Mouse (Mus musculus): Measurements from ENCODE around the gene Mum1. TPM values are rescaled to one million over a fixed set of nuclear protein-coding genes. Genes with fewer than 3 reads are reported as not detected.
A peak's percentile ranks its signal among the peaks of the same experiment; 100 is the strongest.

Mum1 gene
- total RNA-seq (2021): 10 to 100 TPM; 39.4 to 41.5 TPM
- long read RNA-seq, experiment 1, transcript Mum1-201 (14 exons, 2,640 nt): major isoform, 31 of 60 reads
- long read RNA-seq, experiment 1, partial matches to known transcripts: 11 of 60 reads
- long read RNA-seq, experiment 1, other reads (novel, unspliced or antisense): 17 of 60 reads
- long read RNA-seq, experiment 2, transcript Mum1-201 (14 exons, 2,640 nt): major isoform, 25 of 55 reads
- long read RNA-seq, experiment 2, partial matches to known transcripts: 16 of 55 reads
- long read RNA-seq, experiment 2, other reads (novel, unspliced or antisense): 11 of 55 reads

DNA sequence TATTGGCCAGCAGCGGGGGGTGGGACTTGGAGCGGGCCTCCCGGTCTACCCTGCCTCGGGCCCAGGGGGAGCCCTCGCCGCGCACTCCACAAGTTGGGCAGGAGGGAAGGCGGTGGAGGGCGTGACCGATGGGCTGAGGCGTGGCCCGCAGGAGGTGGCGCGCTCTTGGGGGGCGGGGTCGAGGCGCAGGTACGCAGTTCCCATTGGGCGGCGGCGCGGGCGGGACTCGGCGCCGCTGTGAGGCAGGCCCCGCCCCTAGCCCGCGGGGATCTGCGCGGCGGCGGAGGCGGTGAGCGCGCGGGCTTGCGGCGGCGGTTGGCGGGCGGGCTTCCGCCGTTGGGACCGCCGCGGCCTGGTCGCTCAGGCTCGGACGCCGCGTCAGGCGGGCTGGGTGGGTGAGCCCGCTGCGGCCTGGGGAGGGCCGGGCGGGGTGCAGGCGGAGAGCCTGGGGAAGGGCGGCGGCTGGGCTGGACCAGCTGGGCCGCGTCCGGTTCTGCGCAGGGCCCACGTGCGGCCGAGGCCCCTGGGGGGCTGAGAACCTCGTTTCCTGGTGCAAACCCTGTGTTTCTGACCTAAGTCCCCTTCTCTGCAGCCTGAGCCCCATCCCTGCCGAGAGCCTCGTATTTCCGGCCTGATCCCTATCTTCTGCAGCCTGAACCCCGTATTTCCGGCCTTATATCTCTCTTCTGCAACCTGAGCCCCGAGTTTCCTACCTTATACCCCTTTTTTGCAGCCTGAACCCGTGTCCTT lies at the start of gene Mum1:
TSS of gene Mum1 (plus strand) at position 19 of the 750 bp plus-strand sequence.
- intact Hi-C loops (cut with DNase I): no loop called here
- DNase-seq (ENCODE audit: low spot score in 2 of 2): peak; percentile 98

DNA sequence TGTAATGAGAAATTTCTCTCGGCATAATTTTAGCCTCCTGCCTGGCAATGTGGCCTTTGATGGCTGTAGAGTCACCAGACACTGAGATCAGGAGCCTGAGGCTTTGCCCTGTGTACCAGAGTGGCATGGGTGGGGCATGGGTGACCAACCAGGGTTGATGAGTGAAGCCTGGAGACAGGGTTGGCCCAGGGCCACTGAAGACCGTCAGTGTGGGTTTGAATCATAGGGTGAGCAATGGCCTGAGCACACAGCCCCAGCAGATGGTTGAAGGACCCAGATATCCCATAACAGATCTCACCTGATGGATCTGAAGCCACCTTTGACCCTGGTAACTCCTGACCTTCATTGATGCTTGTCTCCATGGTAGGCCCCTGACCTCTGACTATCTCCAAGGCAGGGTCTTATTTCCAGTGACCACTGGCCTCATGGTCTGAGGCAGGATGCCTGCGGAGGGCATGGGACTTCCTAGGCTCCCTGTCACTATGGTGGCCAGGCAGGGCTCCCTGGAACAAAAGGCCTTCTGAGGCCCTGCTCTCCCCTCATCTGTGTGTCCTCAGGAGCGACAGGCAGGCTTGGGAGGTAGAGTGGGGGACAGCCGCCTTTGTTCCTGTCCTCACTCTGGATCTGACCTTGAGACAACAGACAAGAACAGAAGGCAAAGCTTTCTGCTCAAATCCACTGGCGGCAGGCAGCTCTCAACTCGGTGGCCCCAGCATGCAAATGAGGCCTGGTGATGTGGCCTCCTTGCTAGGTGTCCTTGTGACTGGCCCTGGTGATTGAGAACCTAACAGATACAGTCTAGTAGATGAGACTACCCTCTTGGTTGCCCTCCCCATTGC lies 48.6 kb upstream of the Mum1 start:
- intact Hi-C loops (cut with DNase I): loop anchor here (5.0 kb wide), 1 partner anchor 195 kb away; no protein-coding TSS in a partner anchor
- DNase-seq (ENCODE audit: low spot score in 2 of 2): no peak

DNA sequence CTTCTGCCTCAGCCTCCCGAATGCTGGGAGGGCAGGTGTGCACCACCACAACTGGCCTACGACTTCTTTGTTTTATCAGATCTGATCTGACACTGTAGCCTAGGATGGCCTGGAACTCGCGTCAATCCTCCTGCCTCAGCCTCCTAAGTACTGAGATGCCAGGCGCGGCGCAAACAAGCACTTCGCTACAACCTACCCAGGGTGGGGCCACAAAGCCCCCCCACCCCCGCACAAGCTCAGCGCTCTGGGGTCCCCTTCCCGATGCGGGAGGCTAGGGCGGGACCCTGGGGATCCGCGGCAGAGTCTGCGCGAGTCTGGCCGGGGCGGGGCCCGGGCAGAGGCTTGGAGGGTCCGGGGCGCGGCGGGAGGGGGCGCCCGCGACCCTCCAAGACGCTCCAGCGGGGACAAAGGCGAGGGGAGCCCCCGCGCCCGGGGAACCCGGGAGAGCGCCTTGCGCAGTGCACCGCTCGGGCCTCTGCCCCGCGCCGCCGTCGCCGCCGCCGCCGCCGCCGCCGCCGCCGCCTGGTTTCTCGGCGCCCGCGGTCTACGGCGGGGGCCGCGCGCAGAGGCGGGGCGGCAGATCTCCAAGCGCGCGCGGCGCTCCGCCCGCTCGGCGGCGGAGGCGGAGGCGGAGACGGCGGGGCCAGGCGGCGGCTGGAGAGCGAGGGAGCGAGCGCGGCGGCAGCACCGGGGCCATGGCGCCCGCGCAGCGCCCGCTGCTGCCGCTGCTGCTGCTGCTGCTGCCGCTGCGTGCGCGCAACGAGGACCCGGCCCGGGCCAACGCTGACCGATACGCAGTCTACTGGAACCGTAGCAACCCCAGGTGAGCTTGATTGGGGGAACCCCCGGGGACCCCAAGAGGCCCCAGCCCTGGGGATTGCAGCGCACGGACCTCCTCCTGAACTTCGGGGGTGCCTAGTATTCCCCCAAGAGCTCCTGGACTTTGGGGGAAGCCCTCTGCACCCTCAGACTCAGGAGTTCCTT lies 46.9 kb upstream of the Mum1 start, which contains the start of gene Efna2:
TSS of gene Efna2 (plus strand) at position 415 of the 984 bp plus-strand sequence.
- intact Hi-C loops (cut with DNase I): loop anchor here (5.0 kb wide), 1 partner anchor 193 kb away; no protein-coding TSS in a partner anchor
- DNase-seq (ENCODE audit: low spot score in 2 of 2): peak in 1 of 2 experiments; percentile 57

DNA sequence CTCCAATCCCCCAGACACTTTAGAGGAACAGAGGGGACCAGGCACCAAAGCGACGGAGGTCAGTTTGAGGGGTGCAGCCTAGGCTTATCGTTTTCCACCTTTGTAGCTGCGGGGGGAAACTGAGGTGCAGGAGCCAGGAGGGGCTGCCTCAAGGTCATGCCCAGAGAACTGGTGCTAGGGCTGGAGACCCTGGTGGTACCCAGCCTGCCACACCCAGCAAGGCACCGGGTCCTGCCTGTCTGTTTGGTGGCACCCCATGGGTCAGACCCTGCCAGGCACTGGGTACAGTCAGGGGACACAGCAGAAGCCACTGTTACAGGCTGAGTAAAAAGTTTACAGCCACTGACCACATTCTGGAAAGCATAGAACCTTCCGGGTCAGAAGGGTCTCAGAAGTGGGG lies 45.9 kb upstream of the Mum1 start:
- DNase-seq (ENCODE audit: low spot score in 2 of 2): no peak
- intact Hi-C loops (cut with DNase I): no loop called here

DNA sequence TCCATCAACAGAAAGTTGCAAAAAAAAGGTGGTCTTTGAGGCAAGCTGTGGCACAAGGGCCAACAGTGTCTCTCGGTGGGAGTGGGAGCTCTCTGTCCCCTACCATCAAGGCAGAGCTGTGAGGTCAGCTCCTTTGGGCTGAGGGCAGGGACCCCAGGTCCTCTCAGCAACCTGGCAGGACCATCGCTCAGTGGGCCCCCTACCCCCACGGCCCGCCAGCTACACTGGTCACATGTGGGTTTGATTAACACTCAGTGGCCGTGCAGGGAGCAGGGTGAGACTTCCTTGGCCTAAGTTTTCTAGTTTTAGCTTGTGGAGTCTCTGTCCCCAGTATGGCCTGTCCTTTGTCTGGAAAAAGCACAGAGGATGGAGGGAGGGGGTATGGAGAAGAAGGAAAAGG lies 45.4 kb upstream of the Mum1 start:
- intact Hi-C loops (cut with DNase I): no loop called here
- no peak for DNase-seq (ENCODE audit: low spot score in 2 of 2)

DNA sequence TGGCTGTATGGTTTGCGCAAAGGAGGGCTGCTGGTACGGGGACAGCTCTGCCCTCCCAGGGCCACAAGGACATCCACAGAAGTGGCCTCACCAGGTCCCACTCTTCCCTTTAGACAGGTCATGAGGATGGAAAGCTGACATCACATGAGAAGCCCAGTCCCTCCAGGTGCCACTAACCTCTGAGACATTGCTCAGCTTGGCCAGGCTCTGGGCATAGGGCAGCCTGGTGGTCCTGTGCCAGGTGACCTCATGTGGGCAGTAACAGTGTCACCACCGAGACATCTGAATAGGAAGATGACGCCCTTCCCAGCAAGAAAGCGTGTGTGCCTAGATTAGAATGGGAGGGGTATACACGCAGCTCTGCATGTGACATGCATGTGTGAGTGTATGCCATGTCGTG lies 43.7 kb upstream of the Mum1 start:
- DNase-seq (ENCODE audit: low spot score in 2 of 2): no peak
- intact Hi-C loops (cut with DNase I): no loop called here

DNA sequence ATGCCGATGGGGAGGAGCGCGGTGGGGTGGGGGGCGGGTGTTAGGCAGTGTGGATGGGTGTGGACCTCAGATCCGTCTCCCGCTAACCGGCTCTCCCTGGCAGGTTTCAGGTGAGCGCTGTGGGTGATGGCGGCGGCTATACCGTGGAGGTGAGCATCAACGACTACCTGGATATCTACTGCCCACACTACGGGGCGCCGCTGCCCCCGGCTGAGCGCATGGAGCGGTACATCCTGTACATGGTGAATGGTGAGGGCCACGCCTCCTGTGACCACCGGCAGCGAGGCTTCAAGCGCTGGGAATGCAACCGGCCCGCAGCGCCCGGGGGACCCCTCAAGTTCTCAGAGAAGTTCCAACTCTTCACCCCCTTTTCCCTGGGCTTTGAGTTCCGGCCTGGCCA lies 39.6 kb upstream of the Mum1 start:
- DNase-seq (ENCODE audit: low spot score in 2 of 2): no peak
- intact Hi-C loops (cut with DNase I): no loop called here

DNA sequence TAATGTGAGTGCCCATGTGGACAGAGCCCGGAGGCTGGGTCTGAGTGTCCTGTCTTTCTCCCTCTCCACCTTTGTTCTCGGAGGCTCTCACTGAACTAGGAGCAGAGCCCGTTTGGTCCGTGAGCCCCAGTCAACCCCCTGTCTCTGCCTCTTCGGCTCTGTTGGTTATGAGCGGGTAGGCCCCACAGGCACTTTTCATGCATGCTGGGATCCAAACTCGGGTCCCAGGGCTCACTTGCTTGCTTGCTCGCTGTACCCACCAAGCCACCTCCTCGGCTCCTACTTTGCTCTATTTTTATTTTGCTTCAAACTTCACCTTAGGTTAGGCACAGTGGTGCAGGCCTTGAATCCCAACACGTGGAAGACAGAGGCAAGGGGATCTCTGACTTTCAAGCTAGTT lies 38.5 kb upstream of the Mum1 start:
- intact Hi-C loops (cut with DNase I): no loop called here
- no peak for DNase-seq (ENCODE audit: low spot score in 2 of 2)

DNA sequence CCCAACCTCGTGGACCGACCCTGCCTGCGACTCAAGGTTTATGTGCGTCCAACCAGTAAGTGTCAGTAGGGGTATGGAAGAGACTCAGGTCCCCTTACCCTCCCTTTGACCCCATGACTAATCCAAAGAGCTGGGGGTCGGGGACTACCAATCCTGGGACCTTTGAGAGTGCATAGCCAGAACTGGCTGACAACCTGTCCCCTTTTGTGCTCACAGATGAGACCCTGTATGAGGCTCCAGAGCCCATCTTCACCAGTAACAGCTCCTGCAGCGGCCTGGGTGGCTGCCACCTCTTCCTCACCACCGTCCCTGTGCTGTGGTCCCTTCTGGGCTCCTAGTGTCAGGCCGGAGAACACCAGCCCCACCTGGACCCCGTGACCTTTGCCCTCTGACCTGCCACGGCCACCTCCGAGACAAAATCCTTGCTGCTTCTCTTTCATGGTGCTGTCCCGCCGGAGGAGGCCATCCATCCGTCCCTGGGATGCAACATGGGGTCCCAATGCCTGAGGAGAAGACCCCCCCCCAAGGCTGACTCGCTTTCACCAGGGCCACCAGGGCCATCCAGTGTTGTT lies 37.7 kb upstream of the Mum1 start:
- intact Hi-C loops (cut with DNase I): no loop called here
- DNase-seq (ENCODE audit: low spot score in 2 of 2): no peak

DNA sequence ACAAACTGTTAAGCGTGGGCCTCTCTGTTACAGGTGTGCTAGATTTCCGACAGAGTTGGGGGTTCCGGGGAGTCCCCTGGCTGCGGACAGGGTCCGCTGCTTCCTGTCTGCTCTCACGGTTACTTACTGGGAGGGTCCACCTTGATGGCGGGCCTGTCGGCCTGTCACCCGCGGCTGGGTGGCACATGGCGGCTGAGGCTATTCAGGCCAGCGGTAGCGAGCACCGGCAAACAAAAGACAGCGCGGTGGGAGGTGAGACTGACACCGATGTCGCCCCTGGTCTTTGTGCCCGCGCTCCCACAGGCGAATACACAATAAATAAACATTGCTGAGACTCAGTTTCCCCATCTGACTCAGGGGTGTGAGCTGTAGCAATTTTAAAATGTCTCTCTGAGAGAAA lies 36.2 kb upstream of the Mum1 start:
- intact Hi-C loops (cut with DNase I): no loop called here
- DNase-seq (ENCODE audit: low spot score in 2 of 2): no peak

DNA sequence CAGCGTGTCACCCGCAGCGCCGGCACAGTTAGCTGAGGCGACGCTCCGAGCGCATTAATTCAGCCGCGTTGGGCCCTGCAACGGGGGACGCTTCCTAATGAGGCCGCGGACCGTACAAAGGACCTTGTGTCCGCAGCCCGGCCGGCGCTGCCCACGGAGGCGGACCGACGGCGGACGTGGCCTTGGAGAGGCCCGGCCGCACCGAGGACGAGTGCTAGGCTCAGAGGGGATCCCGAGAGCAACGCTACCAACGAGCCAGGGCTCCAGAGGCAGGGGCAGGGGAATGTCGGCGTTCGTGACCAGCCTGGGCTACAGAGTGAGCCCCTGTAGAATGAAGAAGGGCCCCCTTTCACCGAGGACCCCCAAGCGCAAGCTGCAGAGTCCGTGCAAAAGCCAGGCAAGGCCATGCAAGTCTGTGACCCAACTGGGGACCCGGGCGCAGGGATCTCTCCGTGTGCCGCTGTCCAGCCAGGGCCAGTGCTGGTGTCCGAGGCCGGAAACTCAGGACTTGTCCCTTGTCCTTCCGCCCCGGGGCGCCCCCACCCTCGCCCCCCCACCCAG lies 35.7 kb upstream of the Mum1 start:
- peak; percentile 62 to 64 for DNase-seq (ENCODE audit: low spot score in 2 of 2)
- intact Hi-C loops (cut with DNase I): no loop called here

DNA sequence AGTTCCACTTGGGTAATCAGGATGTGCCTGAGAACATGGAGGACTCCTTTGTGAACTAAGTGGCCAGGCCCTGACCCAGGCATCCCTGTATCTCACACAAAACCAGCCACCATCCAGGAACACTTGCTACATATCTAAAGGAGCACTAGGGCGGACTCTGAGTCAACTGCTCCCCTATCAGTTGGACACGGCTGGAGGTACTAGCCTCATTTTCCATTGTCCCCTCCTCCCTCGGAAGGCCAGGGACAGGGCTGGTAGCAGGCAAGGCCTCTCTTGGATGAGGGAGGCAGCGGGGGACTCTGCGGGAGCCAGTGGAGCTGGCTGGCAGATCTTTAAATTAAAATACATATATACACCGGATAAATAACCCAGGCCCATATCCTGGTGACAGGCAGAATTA lies 32.3 kb upstream of the Mum1 start:
- intact Hi-C loops (cut with DNase I): no loop called here
- no peak for DNase-seq (ENCODE audit: low spot score in 2 of 2)

DNA sequence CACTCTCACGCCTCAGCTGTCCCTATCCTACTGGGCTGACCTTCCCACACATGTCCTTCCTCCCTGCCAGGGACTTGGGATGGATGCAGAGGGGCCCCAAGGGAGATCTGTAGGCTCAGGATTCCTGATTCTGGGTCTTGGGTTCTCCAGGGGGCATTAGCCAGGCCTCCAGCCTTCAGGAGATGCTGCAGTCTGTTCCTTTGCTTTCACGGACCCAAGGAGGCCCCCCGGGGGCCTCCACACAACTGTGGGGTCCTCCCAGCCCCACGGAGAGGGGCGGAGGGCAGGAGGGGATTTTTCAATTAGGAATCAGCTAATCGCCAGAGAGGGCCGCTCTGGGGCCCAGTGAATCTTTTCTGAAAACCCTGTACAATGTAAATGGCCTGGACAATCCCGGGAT lies 31.8 kb upstream of the Mum1 start:
- intact Hi-C loops (cut with DNase I): no loop called here
- no peak for DNase-seq (ENCODE audit: low spot score in 2 of 2)

DNA sequence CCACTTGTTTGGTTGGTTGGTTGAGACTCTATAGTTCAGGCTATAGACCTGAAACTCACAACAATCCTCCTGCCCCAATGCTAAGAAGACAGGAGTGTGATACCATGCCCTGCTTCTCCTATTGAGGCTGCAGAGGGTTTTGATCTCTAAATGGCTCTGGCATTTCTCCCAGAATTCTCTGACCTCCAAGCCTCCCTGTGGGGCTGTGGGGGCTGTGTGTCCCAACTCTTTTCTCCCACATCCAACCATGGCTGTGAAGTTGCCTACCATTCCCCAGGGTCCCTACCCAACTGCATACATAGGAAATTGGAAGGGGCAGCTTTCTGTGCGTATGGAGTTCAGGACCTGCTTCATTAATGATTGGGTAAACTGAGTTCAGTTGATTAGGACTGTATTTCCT lies 30.1 kb upstream of the Mum1 start:
- intact Hi-C loops (cut with DNase I): loop anchor here (5.0 kb wide), 1 partner anchor 51 kb away; the partner anchor contains the start of gene Ndufs7
- no peak for DNase-seq (ENCODE audit: low spot score in 2 of 2)

DNA sequence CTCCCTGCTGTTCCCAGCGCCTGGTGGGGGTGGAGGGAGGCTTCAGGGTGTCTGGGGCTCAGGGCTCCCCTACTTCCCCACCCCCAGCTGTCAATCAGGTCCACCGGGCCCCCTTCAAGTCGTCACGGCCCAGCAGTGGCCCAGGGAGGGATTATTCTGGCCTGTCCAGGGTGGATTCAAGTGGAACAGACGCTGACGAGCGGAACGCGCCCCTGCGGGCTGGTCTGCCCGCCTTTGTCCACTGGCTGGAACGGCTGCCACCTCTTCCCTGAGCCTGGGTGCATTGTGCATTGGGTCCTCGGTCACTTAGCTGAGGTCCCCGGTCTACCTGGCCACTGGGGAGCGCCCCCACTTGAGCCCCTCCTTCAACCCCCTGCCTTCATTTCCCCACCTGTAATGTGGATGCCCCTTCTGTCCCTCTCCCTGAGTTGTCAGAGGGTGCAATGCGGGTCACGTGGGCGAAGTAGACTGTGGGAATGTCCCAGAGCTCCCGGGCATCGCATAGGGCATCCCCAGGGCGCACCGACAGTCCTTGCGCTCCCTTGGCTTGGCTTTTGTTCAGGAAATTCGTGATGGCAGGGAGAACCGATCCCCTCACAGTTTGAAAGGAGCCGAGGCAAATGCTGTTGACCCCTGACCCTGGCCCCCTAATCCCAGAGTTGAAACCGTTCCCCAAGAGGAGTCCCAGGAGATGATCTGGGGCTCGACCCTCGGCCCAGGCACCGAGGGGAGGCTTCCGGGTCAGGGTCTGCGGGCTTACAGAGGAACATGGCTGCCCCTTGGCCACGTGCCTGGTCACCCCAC lies 29.3 kb upstream of the Mum1 start:
- no peak for DNase-seq (ENCODE audit: low spot score in 2 of 2)
- intact Hi-C loops (cut with DNase I): loop anchor here (5.0 kb wide), 1 partner anchor 50 kb away; the partner anchor contains the start of gene Ndufs7

DNA sequence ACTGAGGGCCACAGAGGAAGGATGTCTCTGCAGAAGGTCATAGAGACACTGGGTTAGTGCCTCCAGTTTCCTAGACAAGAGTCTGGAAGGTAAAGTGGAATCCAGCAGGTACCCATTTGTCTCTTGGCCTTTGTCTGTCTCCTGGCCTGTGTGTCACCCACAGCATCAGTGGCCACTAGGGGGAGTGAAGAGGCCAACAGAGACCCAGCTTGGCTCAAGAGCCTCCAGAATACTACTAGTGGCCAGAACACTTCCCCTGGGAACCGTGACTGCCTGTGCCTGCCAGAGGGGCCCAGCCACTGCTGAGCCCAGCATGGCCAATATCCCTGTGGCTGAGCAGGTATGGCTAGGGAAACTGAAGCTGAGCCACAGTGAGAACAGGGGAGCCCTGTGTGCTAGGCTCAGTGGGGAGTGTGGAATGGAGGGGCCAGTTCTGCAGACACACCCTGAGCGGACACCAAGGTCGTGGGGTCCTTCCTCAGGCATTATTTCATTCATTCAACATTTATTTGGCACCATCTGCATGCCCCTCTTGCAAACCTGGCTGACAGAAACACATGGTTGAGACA lies 26.7 kb upstream of the Mum1 start:
- DNase-seq (ENCODE audit: low spot score in 2 of 2): peak; percentile 76 to 83
- intact Hi-C loops (cut with DNase I): loop anchor here (5.0 kb wide), 1 partner anchor 48 kb away; the partner anchor contains the start of gene Ndufs7

DNA sequence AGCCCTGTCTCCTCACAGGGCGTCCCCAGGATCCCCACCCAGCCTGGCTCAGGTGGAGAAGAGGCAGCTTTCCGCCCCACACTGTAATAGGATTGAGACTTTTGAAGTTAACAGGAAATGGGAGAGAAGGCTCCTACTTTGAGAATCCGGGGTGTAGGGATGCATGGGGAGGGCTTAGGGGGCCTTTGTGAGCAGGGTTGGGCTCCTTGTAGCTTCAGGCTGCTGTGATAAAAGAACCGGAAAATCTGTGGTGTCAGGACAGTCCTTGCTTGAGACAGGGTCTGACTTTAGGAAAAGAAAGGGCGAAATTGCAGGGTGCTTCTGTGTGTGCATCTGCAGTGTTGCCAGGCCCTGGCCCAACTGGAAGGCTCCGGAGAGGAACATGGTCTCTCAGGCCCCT lies 25.7 kb upstream of the Mum1 start:
- DNase-seq (ENCODE audit: low spot score in 2 of 2): no peak

More for the DNA sequence above, 25.7 kb upstream of the Mum1 start:
- intact Hi-C loops (cut with DNase I): no loop called here
